Mouse (Mus musculus) heart, adult 9 months (tissue): Measurements from ENCODE around the gene Procr.
A peak's percentile ranks its signal among the peaks of the same experiment; 100 is the strongest.

ENCODE experiments used
- DNase-seq, 2 experiments: peaks; one replicate each; pipeline ENCODE4 v3.0.0; 2022; ENCODE audit warnings: low spot score in 2 of 2

Procr gene

DNA sequence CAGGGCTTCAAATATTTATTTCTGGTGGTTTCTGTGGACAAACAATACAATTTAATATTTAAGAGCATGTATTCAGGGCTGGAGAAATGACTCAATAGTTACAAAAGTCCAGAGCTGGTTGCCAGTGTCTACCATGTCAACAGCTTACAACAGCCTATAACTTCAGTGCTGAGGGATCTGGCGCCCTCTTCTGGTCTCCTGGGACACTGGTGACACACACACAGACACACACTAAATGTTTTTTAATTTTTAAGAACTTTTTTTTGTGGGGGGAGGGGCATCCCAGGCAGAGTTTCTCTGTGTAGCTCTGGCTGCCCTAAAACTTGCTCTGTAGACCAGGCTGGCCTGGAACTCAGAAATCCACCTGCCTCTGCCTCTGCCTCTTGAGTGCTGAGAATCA is 4.8 kb downstream of the Procr start:
- DNase-seq, result peak in 1 of 2 experiments; percentile 15

DNA sequence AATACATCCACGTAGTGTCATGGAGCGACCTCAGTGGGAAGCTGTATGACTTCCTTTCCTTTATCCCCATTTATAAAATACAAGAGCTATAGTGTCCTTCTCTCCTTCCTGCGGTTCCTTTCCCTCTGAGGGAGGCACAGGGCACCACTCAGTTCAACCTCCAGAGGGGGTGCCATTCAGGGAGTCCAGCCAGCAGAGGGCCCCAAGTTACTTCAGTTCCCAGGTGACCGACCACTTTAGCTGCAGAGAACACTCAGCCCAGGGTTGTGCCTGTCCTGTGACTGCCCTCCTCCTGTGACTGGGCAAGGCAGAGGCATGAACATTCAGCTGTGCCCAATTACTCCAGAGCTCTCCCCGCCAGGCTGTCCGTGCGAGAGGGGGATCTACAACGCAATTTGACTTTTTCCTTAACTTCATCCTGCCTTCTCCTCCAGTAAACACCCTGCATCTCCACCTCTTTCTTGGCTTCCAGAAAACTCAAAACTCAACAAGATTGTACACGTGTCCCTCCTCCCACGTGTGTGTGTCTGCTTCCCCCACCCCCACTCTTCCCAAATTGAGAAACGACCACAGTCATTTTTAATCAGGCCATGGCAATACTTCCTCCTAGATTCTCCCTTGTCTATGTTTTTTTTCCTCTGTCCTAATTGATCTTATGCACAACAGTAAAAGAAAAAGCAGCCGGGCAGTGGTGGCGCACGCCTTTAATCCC is 6.1 kb downstream of the Procr start:
- no peak for DNase-seq

DNA sequence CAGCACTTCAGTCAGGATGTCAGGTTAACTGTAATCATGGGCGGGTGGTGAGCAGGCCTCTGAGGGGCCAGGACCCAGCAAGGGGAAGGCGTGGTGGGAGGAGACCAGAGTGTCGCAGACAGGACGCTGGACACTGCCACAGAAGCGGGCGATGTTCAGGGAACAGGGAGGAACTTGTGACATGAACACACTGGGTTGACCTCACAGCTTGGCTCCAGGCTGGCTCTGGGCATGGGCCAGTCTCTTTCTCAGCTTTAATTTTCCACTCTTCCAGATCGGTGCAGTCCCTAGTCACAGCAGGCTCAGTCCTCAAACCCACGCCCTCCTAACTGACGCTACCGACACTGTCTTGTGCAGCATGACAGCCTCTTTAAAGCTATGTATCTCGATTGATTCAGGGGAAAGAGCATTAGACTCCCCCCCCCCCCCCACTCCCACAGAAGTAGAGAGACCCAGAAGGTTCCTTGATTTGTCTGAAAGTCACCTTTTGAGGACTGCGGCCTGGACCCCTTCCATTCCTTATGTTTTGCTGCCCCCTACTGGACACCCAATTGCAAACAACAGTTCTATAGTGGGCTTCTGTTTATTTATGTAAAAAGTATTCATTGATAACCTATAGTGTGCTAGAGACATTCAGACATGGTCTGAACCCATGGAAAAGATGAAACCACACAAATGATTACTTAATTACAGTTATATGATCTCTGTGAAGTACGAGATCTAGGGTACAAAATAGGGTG is 13.9 kb downstream of the Procr start:
- peak; percentile 16 to 45 for DNase-seq

DNA sequence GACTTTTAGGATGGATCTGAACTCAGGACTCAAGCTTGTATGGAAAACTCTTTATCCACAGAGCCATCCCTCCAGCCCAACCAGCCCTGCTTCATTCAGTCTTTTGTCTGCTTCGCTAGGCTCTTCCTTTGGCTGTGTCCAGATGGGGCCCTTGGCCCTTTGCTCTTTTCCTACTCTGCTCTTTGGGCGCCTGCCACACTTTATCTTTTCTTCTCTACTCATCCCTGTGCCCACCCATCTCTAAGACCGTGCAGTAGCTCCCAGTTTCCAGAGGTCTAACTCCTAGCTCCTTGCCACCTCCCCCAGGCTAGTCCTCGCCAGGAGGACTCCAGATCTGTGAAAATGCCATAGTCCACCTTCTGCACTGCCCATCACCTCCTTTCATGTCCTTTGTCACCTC is 22.7 kb downstream of the Procr start:
- no peak for DNase-seq

DNA sequence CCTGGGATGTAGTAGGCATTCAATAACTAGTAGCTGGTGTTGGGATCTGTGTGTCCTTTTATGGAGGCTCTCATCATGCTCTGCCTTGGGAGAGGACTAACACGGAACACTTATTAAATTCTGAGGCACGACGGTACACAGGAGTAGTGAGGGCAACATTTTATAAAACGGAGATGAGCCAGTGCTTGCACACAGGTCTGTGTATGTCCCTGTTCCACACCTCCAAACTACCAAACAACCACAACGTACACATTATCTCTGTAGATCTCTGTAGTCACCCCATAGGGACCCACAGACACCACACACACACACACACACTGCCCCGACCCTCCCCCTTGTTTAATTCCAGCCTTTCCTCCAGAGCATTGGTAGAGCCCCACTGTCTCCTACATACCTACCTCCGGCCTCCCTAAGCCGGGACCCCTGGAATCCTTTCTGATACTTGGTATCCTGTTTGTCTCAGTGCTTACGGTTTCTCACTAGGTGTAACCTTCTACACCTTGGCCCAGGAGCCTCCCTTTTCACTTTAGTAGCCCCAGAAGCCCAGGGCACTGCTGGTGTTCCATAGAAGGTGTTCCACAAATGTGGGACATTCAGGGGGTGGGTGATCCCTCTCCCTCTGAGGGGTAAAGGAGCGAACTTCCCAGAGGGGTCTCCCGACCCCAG is 23.5 kb downstream of the Procr start:
- no peak for DNase-seq

DNA sequence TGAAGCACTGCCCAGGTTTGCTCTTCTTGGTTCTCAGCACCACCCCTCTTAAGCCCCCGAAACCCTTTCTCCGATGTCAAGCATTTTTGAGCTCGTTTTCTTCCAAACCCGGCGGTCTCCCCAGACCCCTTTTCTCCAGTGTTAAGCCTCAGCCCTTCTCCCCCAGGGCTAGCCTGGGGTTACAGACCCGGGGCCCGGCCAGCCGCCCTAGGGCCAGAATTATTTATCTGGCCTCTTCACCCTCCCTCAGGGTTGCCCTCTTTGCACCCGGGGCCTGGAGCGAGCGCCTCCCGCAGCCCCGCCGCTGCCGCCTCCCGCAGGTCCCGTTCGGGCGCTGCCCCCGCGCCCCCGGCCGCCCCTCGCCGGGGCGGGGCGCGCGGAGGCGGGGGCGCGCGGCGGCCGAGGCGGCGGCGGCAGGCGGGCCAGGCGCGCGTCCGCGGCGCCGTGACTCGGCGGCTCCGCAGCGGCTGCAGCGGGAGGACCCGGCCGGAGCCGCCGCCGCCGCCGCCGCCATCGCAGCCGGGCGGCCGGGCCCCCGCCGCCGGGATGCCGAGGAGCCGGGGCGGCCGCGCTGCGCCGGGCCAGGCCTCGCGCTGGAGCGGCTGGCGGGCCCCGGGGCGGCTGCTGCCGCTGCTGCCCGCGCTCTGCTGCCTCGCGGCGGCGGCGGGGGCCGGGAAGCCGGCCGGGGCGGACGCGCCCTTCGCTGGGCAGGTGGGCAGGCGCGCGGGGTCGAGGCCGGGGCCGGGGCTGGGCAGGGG is 24.2 kb downstream of the Procr start, which contains the start of gene Mmp24:
TSS of gene Mmp24 (plus strand) at position 416 of the 758 bp plus-strand sequence.
- DNase-seq, result no peak

DNA sequence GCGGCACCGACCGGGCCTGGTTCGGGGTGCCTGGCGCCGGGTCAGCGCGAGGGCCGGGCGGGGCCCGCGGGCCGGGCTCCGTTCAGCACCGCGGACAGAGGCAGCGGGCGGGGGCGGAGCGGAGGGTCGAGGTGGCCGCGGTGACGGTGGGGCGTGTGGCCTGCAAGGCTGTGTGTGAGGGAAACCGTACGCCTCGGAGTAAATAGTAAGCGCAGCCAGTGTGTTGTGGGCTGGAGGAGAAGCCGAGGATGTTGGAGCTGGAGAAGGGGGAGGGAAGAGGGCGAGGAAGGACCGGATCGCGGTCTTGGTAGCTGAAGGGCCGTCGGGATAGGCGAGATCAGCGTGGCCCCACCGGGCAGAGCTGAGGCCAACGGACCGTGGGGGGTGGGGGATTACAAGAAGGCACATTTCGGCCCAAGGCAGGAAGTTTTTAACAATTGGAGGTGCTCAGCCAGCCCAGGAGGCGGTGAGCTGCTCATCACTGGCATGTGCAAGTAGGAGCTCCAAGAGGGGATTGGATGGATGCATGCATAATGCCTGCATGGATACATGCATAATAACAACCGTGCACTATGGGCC is 24.9 kb downstream of the Procr start:
- DNase-seq, result peak in 1 of 2 experiments; percentile 7

DNA sequence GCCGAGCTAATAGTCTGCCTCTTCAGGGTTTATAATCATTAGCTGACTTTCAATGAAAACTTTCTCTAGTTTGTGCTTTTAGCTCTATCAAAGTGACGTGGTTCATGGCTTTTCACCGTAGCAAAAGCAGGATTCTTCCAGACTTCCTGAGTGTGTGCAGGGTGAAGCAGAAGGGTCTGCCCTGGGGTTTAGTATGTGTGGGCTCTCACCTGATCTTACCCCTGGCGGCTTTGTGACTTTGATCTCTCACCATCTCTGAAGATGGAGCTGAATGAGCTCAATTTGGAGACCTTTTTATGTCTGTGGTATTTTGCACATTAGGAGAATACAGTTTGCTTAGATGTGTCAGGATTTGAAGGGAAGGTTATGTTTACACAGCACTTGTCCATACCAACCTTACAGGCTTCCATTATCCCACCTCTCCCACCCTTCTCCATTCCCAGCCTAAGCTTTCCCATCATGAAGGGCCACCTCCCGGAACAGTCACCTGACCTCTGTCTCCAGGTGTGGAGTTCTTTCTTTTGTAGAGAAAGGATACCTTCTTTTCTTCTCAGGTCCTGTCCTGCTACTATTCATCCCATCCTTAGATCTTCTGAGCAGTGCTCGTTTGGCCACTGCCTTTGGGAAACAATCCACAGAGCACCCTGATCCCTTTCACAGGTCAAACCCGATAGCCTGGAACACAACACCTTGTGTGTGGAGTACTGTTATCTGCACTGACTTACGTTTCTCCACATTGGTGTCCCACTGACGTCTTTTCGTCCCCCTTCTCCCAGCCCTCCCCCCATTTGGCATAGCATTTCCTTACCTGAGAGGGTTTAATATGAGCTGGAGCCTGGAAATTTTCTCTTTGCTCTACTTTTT is 26.1 kb downstream of the Procr start:
- no peak for DNase-seq

DNA sequence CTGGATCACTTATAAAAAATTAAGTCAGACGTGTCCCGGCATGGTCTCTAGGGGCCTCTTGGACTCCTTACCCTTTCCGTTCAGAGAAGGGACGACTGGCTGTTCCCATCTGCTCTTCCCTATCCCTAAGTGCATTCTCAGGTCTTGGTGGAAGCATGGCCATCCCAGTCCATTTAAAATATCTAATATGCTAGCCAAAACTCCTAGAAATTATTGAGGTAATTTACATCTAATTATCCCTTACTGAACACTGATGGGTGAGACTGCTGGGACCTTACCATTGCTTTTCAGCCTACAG is 26.7 kb downstream of the Procr start:
- no peak for DNase-seq

DNA sequence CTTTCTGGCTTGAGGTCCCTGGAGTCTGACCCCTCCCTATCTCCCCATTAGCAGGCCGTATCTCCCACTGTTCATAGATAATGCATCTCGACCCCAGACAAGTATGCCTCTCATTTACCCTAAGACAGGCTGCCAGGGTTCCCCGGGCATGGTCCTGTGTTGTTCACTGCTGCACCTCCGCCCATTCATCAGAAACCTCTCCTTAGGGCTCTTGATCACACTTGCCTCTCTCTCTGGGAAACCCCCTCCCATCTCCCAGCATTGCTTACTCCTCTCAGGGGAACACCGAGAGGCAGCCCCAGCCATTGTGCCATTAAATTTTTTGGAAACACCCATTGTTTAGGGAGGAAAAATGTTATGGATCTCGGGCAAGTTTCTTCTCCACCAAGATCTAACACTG is 27.1 kb downstream of the Procr start:
- no peak for DNase-seq

DNA sequence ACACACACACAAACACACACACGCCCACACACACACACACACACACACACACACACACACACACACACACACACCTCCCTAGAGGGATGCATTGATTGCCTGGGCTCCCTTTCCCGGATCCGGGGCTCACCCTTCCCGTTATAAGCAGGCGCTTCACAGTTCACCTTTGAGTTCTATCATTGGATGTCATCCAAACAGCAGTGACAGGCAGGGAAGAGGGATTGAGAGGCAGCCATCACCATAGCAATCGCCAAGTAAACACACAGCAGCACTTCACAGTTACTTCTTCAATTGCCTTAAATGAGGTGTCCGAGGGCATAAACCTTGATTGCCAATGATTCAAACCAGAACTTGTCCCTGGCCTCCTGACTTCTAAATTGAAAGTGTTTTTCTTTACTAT is 28.1 kb downstream of the Procr start:
- no peak for DNase-seq

DNA sequence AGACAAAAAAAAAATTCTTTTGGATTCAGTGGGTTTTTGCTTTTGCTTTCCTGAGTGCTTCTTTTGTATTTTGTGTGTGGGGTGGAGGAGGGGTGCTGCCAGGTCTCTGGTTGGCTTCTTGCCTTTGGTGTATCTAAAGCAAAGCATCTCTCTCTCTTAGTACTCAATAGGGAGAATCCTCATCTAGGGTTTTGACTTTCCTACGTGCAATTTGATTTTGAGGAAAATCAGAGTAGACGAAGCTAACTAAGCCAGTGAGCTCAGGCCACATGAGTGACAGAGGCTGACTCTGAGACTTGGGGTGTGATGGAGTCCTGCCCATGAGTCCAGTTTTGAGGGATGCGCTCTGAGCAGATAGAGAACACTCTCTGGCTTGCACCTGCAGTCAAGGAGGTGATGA is 28.6 kb downstream of the Procr start:
- no peak for DNase-seq

DNA sequence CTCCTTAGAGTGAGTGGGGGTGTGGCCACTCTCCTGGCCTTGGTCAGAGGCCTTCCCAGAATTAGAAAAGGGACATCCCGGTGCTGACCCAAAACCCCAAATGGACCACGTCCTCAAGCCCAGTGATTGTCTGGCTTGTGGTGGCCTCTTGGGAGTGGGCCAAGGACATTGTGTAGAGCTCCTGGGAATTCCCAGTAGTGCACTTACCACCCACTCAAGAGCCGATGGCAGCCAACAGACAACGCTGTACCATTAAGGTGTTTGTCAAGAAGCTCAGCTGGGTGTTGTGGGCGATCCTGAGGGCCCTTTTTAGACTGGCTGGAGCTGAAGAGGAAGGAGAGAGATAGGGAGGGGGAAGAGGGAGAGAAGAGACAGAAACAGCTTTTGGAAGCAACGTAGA is 33.6 kb downstream of the Procr start:
- no peak for DNase-seq

DNA sequence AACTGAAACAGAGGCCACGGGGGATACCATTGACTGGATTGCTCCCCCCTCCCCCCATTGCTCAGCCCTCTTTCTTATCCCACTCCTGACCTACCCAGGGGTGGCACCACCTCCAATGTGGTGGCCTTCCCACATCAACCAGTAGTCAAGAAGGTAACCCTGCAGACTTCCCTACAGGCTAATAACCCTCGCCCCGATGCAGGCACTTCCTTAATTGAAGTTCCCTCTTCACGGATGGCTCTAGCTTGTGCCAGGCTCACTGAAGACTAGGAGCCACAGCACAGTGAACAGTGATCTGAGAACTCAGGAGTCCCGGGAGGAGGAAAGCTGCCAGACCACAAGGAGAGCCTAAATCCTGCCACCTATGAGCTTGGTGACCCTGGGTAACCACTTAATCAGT is 36.0 kb downstream of the Procr start:
- no peak for DNase-seq

DNA sequence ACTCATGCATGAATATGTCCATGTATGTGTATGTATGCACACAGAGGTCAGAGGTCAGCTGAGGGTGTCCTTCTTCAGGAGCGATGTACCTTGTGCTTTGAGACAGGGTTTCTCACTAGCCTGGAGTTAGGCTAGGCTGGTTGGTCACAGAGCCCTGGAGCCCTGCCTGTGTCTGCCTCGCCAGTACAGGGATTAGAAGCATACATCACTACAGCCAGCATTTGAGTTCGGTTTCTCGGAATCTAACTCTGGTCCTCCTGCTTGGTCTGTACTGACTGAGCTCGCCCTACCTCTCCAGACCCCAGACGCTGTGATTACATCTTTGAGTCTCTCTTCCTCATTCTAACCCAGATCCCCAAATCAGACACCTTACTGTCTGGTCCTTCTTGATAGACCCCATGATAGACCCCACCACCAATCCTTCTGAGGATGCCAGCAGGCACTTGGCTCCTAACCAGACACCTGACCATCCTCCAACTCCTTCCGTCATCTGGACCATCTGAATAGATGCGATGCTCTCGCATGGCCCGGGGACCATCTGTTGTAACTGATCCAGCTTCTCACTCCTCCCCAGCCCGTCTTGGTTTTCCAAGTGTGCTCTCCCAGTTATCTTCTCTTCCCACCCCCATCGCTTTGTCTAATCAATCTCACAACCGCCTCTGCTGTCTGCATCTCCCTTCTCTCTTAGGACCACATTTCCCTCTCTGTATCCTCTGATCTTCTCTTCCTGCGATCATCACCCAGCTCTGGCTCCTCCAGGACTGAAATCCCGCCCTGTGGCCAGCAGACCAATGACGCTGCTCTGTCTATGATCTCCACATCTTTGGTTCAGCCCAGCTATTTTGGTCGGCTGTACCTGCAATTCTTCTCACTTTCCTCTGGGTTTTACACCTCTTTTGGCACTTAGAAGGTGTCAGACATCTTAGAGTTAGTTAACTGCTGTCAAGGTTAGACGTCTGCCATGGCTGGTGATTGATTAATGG is 37.3 kb downstream of the Procr start:
- no peak for DNase-seq

DNA sequence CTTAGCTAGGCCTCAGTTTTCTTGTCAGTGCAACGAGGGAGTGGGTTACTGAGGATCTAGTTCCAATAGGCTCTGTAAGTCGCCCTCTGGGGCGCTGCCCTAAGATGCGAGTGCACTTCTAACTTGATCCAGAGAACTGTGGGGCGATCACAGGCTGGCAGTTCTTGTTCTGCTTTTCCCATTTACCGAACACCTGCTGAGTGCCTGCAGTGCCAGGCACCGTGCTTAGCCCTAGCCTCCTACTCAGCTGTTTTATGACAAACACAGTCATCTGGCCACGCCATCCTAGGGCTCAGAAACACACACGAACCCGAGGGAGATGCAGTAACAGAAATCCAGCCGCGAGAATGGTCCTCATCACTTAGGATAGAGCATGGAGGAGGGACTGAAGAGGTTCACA is 42.0 kb downstream of the Procr start:
- DNase-seq, result no peak

DNA sequence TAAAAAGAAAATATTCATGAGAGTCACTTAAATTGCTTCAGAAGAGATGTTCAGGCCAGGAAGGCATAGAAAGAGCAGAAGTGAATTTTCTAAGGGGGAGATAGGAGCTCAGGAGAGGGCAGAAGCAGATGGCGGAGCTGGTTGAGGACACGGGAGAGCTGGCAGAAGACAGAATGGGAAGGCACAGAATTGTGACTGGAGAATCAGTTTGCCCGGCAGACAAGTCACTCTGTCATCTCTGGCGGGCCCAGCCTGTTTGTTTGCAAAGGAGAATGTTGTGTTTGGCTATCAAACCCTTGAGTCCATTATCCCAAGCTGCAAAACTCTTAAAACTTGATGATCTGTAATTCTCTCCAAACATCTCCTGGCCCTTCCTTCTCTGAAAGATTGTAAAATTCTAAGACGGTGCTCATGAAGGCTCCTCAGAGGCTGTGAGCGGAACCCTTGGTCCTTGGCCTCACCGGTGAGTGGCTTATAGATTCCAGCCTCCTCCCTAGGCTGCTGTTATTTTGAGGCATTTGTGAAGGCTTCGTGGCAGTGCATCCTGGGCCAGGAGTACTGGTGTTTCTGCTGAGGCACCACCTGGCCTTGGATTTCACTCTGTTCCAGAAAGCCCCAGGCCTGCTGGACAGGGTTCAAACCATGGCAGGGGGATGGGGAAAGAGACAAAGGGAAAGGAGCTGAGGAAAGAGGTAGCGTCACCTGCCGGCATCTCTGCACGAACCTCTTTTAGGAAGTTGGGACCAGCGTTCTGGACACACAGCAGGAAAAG is 43.9 kb downstream of the Procr start:
- no peak for DNase-seq

DNA sequence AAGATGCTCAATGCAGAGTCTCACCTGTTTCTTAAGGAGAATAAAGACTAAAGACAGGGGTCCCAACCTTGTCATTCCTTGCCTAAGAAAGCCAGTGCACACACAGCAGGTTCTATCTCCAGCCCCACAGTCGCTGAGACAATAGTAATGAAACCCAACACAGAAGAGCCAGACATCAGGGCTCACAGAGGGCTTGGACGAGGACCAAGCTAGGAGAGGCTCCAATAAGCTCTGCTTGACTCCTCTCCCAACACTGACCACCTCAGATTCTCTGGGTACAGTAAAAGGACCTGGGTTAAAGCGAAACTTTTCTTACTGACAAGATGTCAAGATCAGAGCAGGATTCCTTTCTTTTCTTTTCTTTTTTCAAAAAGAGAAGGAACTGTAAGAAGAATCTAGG is 47.7 kb downstream of the Procr start:
- no peak for DNase-seq

DNA sequence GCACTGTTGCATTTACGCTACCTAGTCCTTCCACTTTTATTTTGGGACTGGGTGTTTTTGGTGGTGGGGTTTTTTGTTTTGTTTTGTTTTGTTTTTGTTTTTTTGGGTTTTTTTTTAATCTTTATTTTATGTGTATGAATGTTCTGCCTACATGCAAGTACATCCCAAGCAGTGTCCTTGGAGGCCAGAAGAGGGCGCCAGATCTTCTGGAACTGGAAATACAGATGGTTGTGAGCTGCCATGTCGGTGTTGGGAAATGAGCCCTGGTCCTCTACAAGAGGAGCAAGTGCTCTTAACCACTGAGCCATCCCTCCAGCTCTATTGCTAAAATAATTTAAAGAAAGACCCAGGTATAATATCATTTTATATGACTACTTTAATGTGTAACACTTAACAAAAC is 51.8 kb downstream of the Procr start:
- DNase-seq, result no peak
